Mouse (Mus musculus): ENCODE measurements at regions not wholly inside any gene's neighbourhood (a gene's known extent, or its start where the extent isn't known, plus 50 kb on each side); places are given as distances from the start of the nearest gene placed in this dataset.

DNA sequence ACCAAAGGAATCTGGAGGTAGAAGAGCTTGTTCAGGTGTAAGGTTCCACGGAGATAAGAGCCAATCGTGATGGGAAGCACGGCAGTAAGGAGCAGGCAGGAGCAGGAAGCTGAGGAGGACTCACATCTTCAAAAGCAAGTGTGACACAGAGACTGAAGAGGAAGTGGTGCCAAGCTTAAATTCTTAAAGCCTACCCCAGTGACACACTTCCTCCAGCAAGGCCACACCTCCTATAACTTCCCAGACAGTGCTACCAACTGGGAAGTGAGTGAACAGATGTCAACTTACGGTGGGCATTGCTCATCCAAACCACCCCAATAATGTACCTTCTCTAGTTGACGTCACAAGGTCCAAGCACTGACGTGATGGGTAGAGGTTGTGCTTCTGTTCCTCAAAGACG, 133.0 kb downstream of the Cdh26 start:
- H3K9me3 ChIP-seq (replicated peaks; ENCODE audit: low read length), result no peaks in the 10 kb centered on the region
- no peak for TF ChIP-seq NRF1 (IDR thresholded peaks at IDR 0.05; ENCODE audit: low read depth, low read length)
- TF ChIP-seq E2F4 (IDR thresholded peaks at IDR 0.05; ENCODE audit: insufficient replicate concordance, low read depth, low read length), result no peak
- TF ChIP-seq MEF2A (IDR thresholded peaks at IDR 0.05; ENCODE audit: borderline replicate concordance, low read depth, low read length), result no peak
- TF ChIP-seq RAD21 (IDR thresholded peaks at IDR 0.05; ENCODE audit: low read depth, low read length), result no peak
- TF ChIP-seq RCOR1 (conservative IDR thresholded peaks at IDR 0.05; ENCODE audit: low read depth, low read length), result no peak
- TF ChIP-seq BHLHE40 (IDR thresholded peaks at IDR 0.05; ENCODE audit: low read depth, low read length), result no peak
- no peak for TF ChIP-seq HCFC1 (IDR thresholded peaks at IDR 0.05; ENCODE audit: low read depth, low read length)
- TF ChIP-seq POLR2A (IDR thresholded peaks at IDR 0.05; ENCODE audit: low read depth, low read length), result no peak
- TF ChIP-seq ZKSCAN1 (IDR thresholded peaks at IDR 0.05; ENCODE audit: borderline replicate concordance, low read depth, low read length), result no peak
- no peak for TF ChIP-seq CHD1 (IDR thresholded peaks at IDR 0.05; ENCODE audit: low read depth, low read length)
- no peak for TF ChIP-seq ZNF384 (IDR thresholded peaks at IDR 0.05; ENCODE audit: low read depth, low read length)
- no peak for TF ChIP-seq MAFK (IDR thresholded peaks at IDR 0.05; ENCODE audit: insufficient replicate concordance, low read length)
- no peak for TF ChIP-seq USF1 (IDR thresholded peaks at IDR 0.05; ENCODE audit: low read depth, low read length)
- TF ChIP-seq JUN (IDR thresholded peaks at IDR 0.05; ENCODE audit: insufficient read depth, low read depth, low read length), result no peak
- no peak for TF ChIP-seq NELFE (IDR thresholded peaks at IDR 0.05; ENCODE audit: low read depth, low read length)
- TF ChIP-seq USF2 (conservative IDR thresholded peaks at IDR 0.05; ENCODE audit: low read depth, low read length), result no peak
- no peak for TF ChIP-seq GABPA (IDR thresholded peaks at IDR 0.05; ENCODE audit: insufficient replicate concordance, low read depth, low read length)
- peaks cover 6 to 11% of the 10 kb centered on the region in 2 experiments; a peak in 3 of 4 replicates for H3K4me1 ChIP-seq (ENCODE audit: control insufficient read depth in 1 of 2, insufficient read depth in 2 of 2)
- dilution Hi-C loops (cut with MboI; ENCODE audit: extremely low pct_ligation_motif_present, extremely low pct_unique_long_range_greater_than_20kb, low sequenced_read_pairs), result no loop called here
- no peak overlapping the region for H3K4me3 ChIP-seq (replicated peaks in 1 of 3; ENCODE audit: low read depth in 2 of 3, low read length in 2 of 3, poor library complexity in 1 of 3)
- DNase-seq (ENCODE audit: extremely low read depth), result no peak
- peaks cover 4% of the 10 kb centered on the region for H3K27me3 ChIP-seq (replicated peaks)
- in situ Hi-C loops (cut with MboI; ENCODE audit: low pct_ligation_motif_present, low pct_unique_long_range_greater_than_20kb, low sequenced_read_pairs), result loop anchor here (25.0 kb wide), 1 partner anchor 1324 kb away; no protein-coding TSS in a partner anchor
- H3K36me3 ChIP-seq (replicated peaks in 1 of 2; ENCODE audit: control insufficient read depth in 1 of 2, insufficient read depth in 1 of 2, low read length in 1 of 2), result no peaks in the 10 kb centered on the region
- H3K4me2 ChIP-seq (ENCODE audit: insufficient read depth, low read depth, poor library complexity, severe bottlenecking), result no peak overlapping the region
- H3K79me2 ChIP-seq (replicated peaks; ENCODE audit: control insufficient read depth, extremely low read depth, insufficient read depth, poor library complexity, severe bottlenecking), result no peaks in the 10 kb centered on the region
- H3K27ac ChIP-seq (ENCODE audit: insufficient read depth, low read depth), result no peak overlapping the region
- H3K9ac ChIP-seq (ENCODE audit: insufficient read depth, low read depth), result no peak overlapping the region

DNA sequence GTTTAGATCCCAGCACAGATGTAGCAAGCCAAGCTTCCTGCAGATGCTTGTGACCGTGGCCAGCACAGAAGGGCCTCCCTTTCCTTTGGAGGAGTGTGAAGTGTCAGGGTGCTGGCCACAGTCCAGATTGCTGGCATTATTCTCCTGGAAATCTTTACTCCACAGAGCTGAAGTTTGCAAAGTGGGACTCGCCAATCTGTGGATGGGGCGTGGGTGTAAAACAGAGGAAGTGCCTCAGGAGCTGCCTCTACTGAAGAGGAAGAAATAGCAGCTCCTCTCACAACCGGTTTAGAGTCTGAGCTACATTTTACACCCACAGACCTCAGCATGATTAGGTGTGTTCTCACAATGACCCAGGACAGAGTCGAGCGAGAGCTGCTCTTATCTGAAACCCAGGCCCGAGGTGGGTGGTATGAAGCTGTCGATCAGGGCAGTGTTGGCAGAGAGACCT, 135.1 kb downstream of the Cdh26 start:
- TF ChIP-seq BHLHE40 (IDR thresholded peaks at IDR 0.05; ENCODE audit: low read depth, low read length) (no peak), NELFE (IDR thresholded peaks at IDR 0.05; ENCODE audit: low read depth, low read length) (no peak), TCF12 (IDR thresholded peaks at IDR 0.05; ENCODE audit: low read depth, low read length) (no peak), HCFC1 (IDR thresholded peaks at IDR 0.05; ENCODE audit: low read depth, low read length) (no peak), ETS1 (conservative IDR thresholded peaks at IDR 0.05; ENCODE audit: low read depth, low read length) (no peak), RCOR1 (conservative IDR thresholded peaks at IDR 0.05; ENCODE audit: low read depth, low read length) (no peak)
- in situ Hi-C loops (cut with MboI; ENCODE audit: low pct_ligation_motif_present, low pct_unique_long_range_greater_than_20kb, low sequenced_read_pairs), result loop anchor here (25.0 kb wide), 1 partner anchor 1322 kb away; no protein-coding TSS in a partner anchor

More for the DNA sequence above, 135.1 kb downstream of the Cdh26 start:
- H3K79me2 ChIP-seq (replicated peaks; ENCODE audit: control insufficient read depth, extremely low read depth, insufficient read depth, poor library complexity, severe bottlenecking), result no peaks in the 10 kb centered on the region
- H3K4me3 ChIP-seq (replicated peaks in 1 of 3; ENCODE audit: low read depth in 2 of 3, low read length in 2 of 3, poor library complexity in 1 of 3), result no peak overlapping the region
- dilution Hi-C loops (cut with MboI; ENCODE audit: extremely low pct_ligation_motif_present, extremely low pct_unique_long_range_greater_than_20kb, low sequenced_read_pairs), result no loop called here
- peaks cover 4% of the 10 kb centered on the region for H3K27me3 ChIP-seq (replicated peaks)
- H3K27ac ChIP-seq (ENCODE audit: insufficient read depth, low read depth), result no peak overlapping the region
- no peak overlapping the region for H3K9ac ChIP-seq (ENCODE audit: insufficient read depth, low read depth)
- H3K9me3 ChIP-seq (replicated peaks; ENCODE audit: low read length), result peaks cover under 1% of the 10 kb centered on the region
- DNase-seq (ENCODE audit: extremely low read depth), result no peak
- H3K36me3 ChIP-seq (replicated peaks in 1 of 2; ENCODE audit: control insufficient read depth in 1 of 2, insufficient read depth in 1 of 2, low read length in 1 of 2), result no peaks in the 10 kb centered on the region
- peaks cover 6 to 11% of the 10 kb centered on the region in 2 experiments; a peak in 3 of 4 replicates for H3K4me1 ChIP-seq (ENCODE audit: control insufficient read depth in 1 of 2, insufficient read depth in 2 of 2)
- H3K4me2 ChIP-seq (ENCODE audit: insufficient read depth, low read depth, poor library complexity, severe bottlenecking), result no peak overlapping the region
